Mouse (Mus musculus): Measurements from ENCODE around the gene Nsun2.

Nsun2 gene

DNA sequence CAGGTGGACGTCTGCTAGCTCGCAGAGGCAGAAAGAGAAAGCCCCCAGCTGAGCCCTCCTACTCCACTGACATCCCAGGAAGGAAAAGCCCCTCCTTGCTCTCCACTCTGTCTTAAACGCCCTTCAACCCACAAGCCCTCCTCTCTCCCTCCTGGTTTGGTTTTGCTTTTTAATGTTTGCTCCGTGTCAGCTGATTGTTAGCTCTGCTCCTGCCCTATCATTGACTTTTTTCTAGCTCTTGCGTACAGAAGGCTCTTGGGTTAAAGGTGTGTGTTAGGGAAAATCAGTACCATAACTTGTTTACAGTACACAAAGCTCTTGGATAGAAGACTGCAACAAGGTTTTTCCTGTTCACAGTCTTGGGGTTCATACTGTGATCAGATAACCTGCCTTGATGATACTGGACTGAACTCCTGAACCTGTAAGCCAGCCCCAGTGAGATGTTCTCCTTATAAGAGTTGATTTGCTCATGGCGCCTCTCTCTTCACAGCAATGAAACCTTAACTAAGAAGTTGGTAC is 104.6 kb downstream of the Nsun2 start:
- DNase-seq, result no peak

DNA sequence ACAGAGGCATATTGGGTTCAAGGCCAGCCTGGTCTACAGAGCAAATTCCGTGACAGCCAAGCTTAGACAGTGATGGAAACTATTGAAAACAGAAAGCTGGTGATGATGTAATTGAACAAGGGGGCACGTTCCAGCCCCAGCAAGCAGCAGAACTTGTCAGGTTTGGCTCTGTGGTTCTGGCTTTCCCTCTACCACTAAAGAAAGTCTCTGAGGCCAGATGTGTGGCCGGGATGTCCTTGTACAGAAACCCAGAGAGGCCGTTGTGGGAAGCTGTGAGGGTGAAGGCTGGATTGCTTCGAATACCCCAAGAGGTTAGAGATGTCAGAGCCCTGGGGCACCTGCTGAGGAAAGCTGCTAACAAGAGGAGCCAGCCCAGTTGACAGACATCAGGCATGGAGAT is 105.7 kb downstream of the Nsun2 start:
- DNase-seq, result peak; percentile 76

DNA sequence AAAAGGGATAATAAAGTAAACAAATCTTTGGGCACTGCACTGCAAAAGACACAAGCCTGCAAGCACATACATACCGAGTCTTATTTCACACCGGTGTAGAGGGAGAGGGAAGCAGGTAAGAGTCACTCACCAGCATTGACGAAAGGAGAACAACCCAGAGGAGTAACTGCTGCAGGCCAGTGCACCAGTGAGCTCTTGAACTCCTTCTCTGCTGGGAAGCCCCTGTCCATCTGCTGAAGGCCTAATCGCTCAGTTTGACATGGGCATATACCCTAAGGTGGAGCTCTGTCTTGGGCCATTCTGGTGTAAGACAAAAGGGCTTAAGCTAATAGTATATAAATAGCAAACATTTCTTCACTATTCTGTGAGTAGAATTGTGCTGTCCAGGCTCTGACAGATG is 106.6 kb downstream of the Nsun2 start:
- DNase-seq, result peak; percentile 70

DNA sequence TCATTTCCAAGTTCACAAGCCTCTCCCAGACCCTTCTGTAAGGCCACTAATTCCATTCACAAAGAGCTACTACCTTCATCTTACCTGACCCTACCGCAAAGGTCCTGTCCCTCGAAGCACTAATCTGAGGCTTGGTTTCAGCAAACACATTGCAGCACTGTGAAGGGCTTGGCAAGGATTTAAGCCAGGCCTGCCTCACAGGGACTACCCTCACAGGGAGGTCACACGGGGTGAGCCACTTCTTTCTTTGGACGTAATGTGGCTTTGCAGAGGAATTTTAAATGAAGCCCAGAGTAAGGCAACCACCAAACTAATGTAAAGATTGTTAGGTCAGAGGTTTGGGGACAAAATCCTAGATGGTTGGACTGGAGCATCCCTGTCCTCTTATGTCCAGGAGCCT is 107.0 kb downstream of the Nsun2 start:
- peak; percentile 83 for DNase-seq

GRCm38 (mm10) chr13:69641017-69641416 is 107.5 kb downstream of the Nsun2 start:
- DNase-seq, result peak; percentile 48

- DNase-seq, result peak; percentile 33
Observed at GRCm38 (mm10) chr13:69642656-69643216, 109.2 kb downstream of the Nsun2 start.

DNA sequence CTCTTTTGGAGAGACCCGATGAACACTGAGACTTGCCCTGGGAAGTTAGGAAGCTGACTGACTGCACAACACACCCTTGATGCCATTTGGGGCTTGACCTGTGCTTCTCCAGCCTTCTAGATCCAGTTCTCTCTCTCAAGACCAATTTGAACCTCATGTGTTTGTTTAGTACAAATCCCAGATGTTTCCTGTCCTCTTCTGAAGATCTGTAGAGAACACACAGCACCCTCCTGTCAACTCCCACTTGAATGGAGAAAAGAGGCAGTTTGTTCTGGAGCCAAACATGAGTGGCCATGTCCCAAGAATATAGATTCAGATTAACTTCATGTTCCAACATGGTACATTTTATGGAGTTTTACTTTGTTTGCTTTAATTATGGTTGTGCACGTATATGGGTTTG is 110.4 kb downstream of the Nsun2 start:
- DNase-seq, result no peak

GRCm38 (mm10) chr13:69644427-69645166 is 111.1 kb downstream of the Nsun2 start:
- peak; percentile 68 for DNase-seq

DNA sequence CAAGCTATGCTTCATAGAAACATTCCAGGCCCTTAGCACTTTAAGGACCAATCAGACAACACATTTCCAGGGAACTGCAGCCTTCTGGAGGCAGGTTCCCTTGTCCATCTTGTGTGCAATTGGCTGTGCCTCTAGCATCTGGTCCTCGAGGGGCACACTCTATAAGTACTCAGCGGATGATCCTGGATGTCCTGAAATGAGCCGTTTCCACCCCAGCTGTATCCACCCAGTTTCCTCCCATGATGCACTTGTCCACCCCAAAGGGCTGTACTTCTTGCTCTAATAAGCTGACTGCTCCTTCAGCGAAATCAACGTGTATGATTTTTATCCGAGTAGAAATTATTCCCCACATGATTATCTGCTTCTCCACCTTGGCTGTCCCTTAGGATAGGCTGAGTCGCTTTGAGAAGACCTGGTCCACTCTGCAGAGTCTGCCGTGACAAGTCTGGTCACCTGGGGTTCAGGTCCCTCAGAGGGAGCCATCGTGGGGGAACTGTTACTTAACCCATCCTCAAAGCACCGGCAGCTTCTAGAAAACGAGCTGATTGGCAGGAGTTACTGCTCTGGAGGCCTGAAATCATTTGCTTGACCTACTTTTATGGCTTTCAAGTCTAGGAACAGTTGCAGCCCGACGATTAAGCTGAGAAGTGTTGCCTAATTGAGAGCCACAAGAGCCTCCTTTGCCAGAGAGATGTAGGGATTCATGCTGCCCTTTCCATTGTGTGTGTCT is 112.3 kb downstream of the Nsun2 start:
- peak; percentile 64 for DNase-seq

DNA sequence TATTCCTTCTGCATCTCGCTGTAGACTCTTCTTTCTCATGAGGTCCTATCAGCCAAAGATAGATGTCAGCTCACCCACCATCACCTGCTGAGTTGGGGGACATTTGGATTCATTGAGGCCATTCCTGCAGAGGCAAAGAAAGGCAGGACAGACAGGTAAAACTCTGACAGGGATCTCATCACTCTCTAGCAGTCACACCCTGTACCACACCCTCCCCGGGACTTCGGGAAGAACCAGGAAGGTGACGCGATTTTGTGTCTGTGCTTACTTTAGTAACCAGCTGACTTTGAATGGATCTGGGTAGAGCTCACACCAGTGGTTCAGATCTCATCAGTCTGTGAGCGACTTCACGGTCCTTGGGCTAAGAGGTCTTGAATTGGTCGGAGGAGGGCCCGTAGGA is 112.9 kb downstream of the Nsun2 start:
- no peak for DNase-seq

DNA sequence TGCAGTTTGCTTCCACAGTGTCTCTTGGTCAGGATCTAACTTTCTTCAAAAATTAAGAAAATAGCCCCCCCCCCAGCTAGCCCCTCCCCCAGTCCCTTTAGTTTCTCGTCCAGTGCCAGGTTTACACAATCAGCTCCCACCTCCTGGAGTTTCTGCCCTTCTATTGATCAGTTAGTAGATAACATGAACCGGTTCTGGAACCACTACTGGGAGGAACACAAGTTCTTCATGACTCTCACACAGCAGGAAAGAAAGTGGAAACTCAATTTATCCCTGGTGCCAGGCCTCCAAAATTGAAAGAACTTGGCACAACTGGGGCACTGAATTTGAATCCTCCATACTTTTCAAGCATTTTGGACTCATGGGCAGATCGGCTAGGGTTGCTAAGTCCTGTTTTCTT is 121.0 kb downstream of the Nsun2 start:
- peak; percentile 36 for DNase-seq

GRCm38 (mm10) chr13:69672121-69672520 is 138.6 kb downstream of the Nsun2 start:
- peak; percentile 82 for DNase-seq

DNA sequence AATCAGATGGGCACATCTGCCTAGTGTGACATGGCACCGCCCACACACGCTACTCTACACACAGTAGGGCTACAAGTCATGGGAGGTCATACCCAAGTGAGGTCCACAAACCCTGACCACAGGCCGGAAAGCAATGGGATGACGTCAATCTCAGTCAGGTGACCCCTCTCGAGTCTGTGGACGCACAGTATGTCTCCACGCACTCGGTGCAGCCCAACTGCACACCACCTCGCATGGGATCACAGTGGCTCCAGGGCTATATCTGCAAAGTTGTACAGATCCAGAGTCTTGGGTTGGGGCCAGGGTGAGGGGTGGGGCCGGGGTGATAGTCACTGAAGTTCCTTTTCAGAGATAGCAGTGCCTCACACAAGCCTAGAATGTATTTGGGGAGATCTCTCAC is 139.0 kb downstream of the Nsun2 start:
- DNase-seq, result peak; percentile 73

DNA sequence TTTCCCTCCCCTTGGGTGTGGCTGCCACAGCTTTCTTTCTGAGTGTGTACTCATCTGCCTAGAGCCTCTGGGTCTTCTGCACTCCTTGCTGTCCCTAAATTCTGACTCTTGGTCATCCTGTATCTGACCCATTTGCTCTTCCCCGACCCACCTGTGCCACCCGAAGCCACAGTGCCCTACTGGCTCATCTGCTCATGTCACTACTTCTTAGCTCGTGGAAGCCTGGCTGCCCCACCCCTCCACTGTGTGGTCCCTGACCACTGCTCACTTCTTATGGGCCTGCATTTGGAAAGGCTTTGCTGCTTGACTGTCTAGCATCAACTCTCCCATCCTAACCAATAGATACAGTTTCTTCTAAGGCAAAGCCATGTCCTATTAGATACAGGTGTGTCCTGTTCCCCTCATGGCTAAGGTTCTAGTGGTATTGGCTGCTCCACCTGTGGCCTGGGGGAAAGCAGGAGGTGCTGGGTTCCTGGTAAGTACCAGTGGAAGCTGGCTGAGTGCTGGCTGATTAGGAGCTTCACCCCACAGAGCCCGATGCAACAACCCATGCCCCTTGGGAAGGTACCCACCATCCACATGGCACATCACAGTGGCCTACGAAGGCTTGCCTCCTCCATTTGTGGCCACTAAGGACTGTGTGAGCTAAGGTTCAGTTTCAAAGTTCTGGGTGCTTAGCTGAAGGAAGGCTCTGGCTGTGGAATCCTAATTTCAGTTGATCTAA is 139.8 kb downstream of the Nsun2 start:
- DNase-seq, result peak; percentile 64

GRCm38 (mm10) chr13:69673921-69674618 is 140.5 kb downstream of the Nsun2 start:
- peak; percentile 62 for DNase-seq
